Mouse (Mus musculus): ENCODE data around the gene Fryl. TPM values are rescaled to one million over a fixed set of nuclear protein-coding genes. Genes with fewer than 3 reads are reported as not detected.
A peak's percentile ranks its signal among the peaks of the same experiment; 100 is the strongest.

The Fryl gene
- polyA plus RNA-seq, 1 experiment from 2014 or later: 47.4 TPM

- Histone ChIP-seq H3K4me3 (no peak overlapping the region), H3K9me3 (replicated peaks) (no peaks in the 10 kb centered on the region), H3K27ac (no peak overlapping the region), H3K4me1 (peaks cover 15% of the 10 kb centered on the region), H3K9ac (no peak overlapping the region), H3K27me3 (no peaks in the 10 kb centered on the region), H3K4me2 (replicated peaks) (no peak overlapping the region), H3K36me3 (no peaks in the 10 kb centered on the region)
- no peak for ATAC-seq (ENCODE audit: low FRiP score)
These were observed 3.7 kb downstream of the Fryl start for GRCm38 (mm10) chr5:73252739-73253138.

- no peak overlapping the region for H3K27ac ChIP-seq
- peaks cover 13% of the 10 kb centered on the region for H3K4me1 ChIP-seq
- H3K9me3 ChIP-seq (replicated peaks): no peaks in the 10 kb centered on the region
- no peak overlapping the region for H3K4me2 ChIP-seq (replicated peaks)
- no peaks in the 10 kb centered on the region for H3K27me3 ChIP-seq
- WGBS: 95% methylated on average over 4 of the region's 4 CpGs
- no peak for ATAC-seq (ENCODE audit: low FRiP score)
- no peak overlapping the region for H3K4me3 ChIP-seq
- H3K36me3 ChIP-seq: no peaks in the 10 kb centered on the region
- no peak overlapping the region for H3K9ac ChIP-seq
These were observed 7.1 kb downstream of the Fryl start for GRCm38 (mm10) chr5:73249341-73249740.

- Histone ChIP-seq H3K9ac (no peak overlapping the region), H3K4me2 (replicated peaks) (no peak overlapping the region), H3K36me3 (no peaks in the 10 kb centered on the region), H3K27ac (no peak overlapping the region), H3K27me3 (no peaks in the 10 kb centered on the region), H3K4me3 (no peak overlapping the region), H3K9me3 (replicated peaks) (no peaks in the 10 kb centered on the region), H3K4me1 (0 out of 2 replicates have a peak, but pooled peaks cover 9% of the 10 kb centered on the region)
- 86% methylated on average over 8 of the region's 8 CpGs for WGBS
- ATAC-seq (ENCODE audit: low FRiP score): no peak
These were observed 8.2 kb downstream of the Fryl start for GRCm38 (mm10) chr5:73248211-73248610.

- Histone ChIP-seq H3K9ac (no peak overlapping the region), H3K4me1 (peaks cover 15% of the 10 kb centered on the region), H3K4me3 (no peak overlapping the region), H3K9me3 (replicated peaks) (no peaks in the 10 kb centered on the region), H3K27me3 (no peaks in the 10 kb centered on the region), H3K27ac (no peak overlapping the region), H3K36me3 (no peaks in the 10 kb centered on the region), H3K4me2 (replicated peaks) (no peak overlapping the region)
- ATAC-seq (ENCODE audit: low FRiP score): no peak
- 88% methylated on average over 6 of the region's 6 CpGs for WGBS
These were observed 10.0 kb downstream of the Fryl start for GRCm38 (mm10) chr5:73246414-73246813.

GRCm38 (mm10) chr5:73244403-73244802 lies 12.0 kb downstream of the Fryl start:
- Histone ChIP-seq H3K4me2 (replicated peaks) (no peak overlapping the region), H3K36me3 (no peaks in the 10 kb centered on the region), H3K4me1 (peaks cover 15% of the 10 kb centered on the region), H3K9ac (no peak overlapping the region), H3K9me3 (replicated peaks) (no peaks in the 10 kb centered on the region), H3K27ac (no peak overlapping the region), H3K27me3 (no peaks in the 10 kb centered on the region), H3K4me3 (no peak overlapping the region)
- 77% methylated on average over 13 of the region's 13 CpGs for WGBS
- ATAC-seq (ENCODE audit: low FRiP score): no peak

GRCm38 (mm10) chr5:73241966-73242365 lies 14.5 kb downstream of the Fryl start:
- WGBS: 64% methylated on average over 8 of the region's 8 CpGs
- ATAC-seq (ENCODE audit: low FRiP score): no peak
- H3K9ac ChIP-seq: no peak overlapping the region
- H3K27ac ChIP-seq: no peak overlapping the region
- no peaks in the 10 kb centered on the region for H3K27me3 ChIP-seq
- H3K4me1 ChIP-seq: peaks cover 11% of the 10 kb centered on the region
- H3K36me3 ChIP-seq: no peaks in the 10 kb centered on the region
- H3K9me3 ChIP-seq (replicated peaks): no peaks in the 10 kb centered on the region
- no peak overlapping the region for H3K4me2 ChIP-seq (replicated peaks)
- no peak overlapping the region for H3K4me3 ChIP-seq

GRCm38 (mm10) chr5:73241332-73241731 lies 15.1 kb downstream of the Fryl start:
- H3K27me3 ChIP-seq: no peaks in the 10 kb centered on the region
- H3K9ac ChIP-seq: no peak overlapping the region
- 81% methylated on average over 10 of the region's 10 CpGs for WGBS
- H3K4me2 ChIP-seq (replicated peaks): no peak overlapping the region
- peaks cover 15% of the 10 kb centered on the region for H3K4me1 ChIP-seq
- no peaks in the 10 kb centered on the region for H3K9me3 ChIP-seq (replicated peaks)
- no peaks in the 10 kb centered on the region for H3K36me3 ChIP-seq
- no peak overlapping the region for H3K4me3 ChIP-seq
- no peak for ATAC-seq (ENCODE audit: low FRiP score)
- no peak overlapping the region for H3K27ac ChIP-seq

GRCm38 (mm10) chr5:73240391-73240790 lies 16.0 kb downstream of the Fryl start:
- ATAC-seq (ENCODE audit: low FRiP score): no peak
- WGBS: 93% methylated on average over 6 of the region's 6 CpGs
- no peaks in the 10 kb centered on the region for H3K36me3 ChIP-seq
- H3K4me1 ChIP-seq: peaks cover 15% of the 10 kb centered on the region
- H3K4me3 ChIP-seq: no peak overlapping the region
- H3K9ac ChIP-seq: no peak overlapping the region
- H3K27me3 ChIP-seq: no peaks in the 10 kb centered on the region
- no peaks in the 10 kb centered on the region for H3K9me3 ChIP-seq (replicated peaks)
- no peak overlapping the region for H3K4me2 ChIP-seq (replicated peaks)
- no peak overlapping the region for H3K27ac ChIP-seq

GRCm38 (mm10) chr5:73236894-73237334 lies 19.5 kb downstream of the Fryl start:
- H3K27ac ChIP-seq: no peak overlapping the region
- no peak overlapping the region for H3K9ac ChIP-seq
- H3K36me3 ChIP-seq: no peaks in the 10 kb centered on the region
- no peak overlapping the region for H3K4me2 ChIP-seq (replicated peaks)
- no peaks in the 10 kb centered on the region for H3K9me3 ChIP-seq (replicated peaks)
- 12% methylated on average over 6 of the region's 6 CpGs for WGBS
- no peak overlapping the region for H3K4me3 ChIP-seq
- no peaks in the 10 kb centered on the region for H3K27me3 ChIP-seq
- ATAC-seq (ENCODE audit: low FRiP score): peak; percentile 42; the same call in 1 of the 2 replicates
- H3K4me1 ChIP-seq: peaks cover 21% of the 10 kb centered on the region

- no peak for ATAC-seq (ENCODE audit: low FRiP score)
- H3K9me3 ChIP-seq (replicated peaks): no peaks in the 10 kb centered on the region
- no peak overlapping the region for H3K4me3 ChIP-seq
- H3K9ac ChIP-seq: no peak overlapping the region
- no peaks in the 10 kb centered on the region for H3K36me3 ChIP-seq
- H3K4me2 ChIP-seq (replicated peaks): no peak overlapping the region
- H3K27ac ChIP-seq: no peak overlapping the region
- H3K4me1 ChIP-seq: peaks cover 30% of the 10 kb centered on the region
- no peaks in the 10 kb centered on the region for H3K27me3 ChIP-seq
- 82% methylated on average over 5 of the region's 5 CpGs for WGBS
These were observed 21.2 kb downstream of the Fryl start for GRCm38 (mm10) chr5:73235201-73235600.

GRCm38 (mm10) chr5:73233018-73233881 lies 23.2 kb downstream of the Fryl start:
- Histone ChIP-seq H3K36me3 (no peaks in the 10 kb centered on the region), H3K27ac (no peak overlapping the region), H3K9ac (no peak overlapping the region), H3K4me3 (no peak overlapping the region), H3K9me3 (replicated peaks) (no peaks in the 10 kb centered on the region), H3K4me2 (replicated peaks) (no peak overlapping the region), H3K4me1 (peaks cover 42% of the 10 kb centered on the region), H3K27me3 (no peaks in the 10 kb centered on the region)
- 82% methylated on average over 17 of the region's 17 CpGs for WGBS
- ATAC-seq (ENCODE audit: low FRiP score): no peak

- H3K9me3 ChIP-seq (replicated peaks): no peaks in the 10 kb centered on the region
These were observed 24.2 kb downstream of the Fryl start for GRCm38 (mm10) chr5:73232267-73232666.

GRCm38 (mm10) chr5:73231835-73232234 lies 24.6 kb downstream of the Fryl start:
- no peak overlapping the region for H3K9ac ChIP-seq
- H3K27ac ChIP-seq: no peak overlapping the region
- H3K4me2 ChIP-seq (replicated peaks): no peak overlapping the region
- no peak for ATAC-seq (ENCODE audit: low FRiP score)
- H3K36me3 ChIP-seq: no peaks in the 10 kb centered on the region
- whole genome bisulfite sequencing: 11% methylated on average over 6 of the region's 6 CpGs
- H3K4me3 ChIP-seq: no peak overlapping the region
- H3K9me3 ChIP-seq (replicated peaks): no peaks in the 10 kb centered on the region
- H3K4me1 ChIP-seq: peaks cover 42% of the 10 kb centered on the region
- no peaks in the 10 kb centered on the region for H3K27me3 ChIP-seq

More at GRCm38 (mm10) chr5:73232267-73232666, 24.2 kb downstream of the Fryl start:
- H3K27ac ChIP-seq: no peak overlapping the region; the same call in 1 of the 2 replicates
- H3K9ac ChIP-seq: no peak overlapping the region
- ATAC-seq (ENCODE audit: low FRiP score): no peak
- H3K36me3 ChIP-seq: no peaks in the 10 kb centered on the region
- no peaks in the 10 kb centered on the region for H3K27me3 ChIP-seq
- 22% methylated on average over 9 of the region's 9 CpGs for WGBS
- H3K4me2 ChIP-seq (replicated peaks): no peak overlapping the region
- no peak overlapping the region for H3K4me3 ChIP-seq
- H3K4me1 ChIP-seq: peaks cover 46% of the 10 kb centered on the region

Measured in hindbrain, embryonic 12.5 days (tissue).